Mouse (Mus musculus): Measurements from ENCODE around the gene Pou2f3. TPM values are rescaled to one million over a fixed set of nuclear protein-coding genes. Genes with fewer than 3 reads are reported as not detected.
A peak's percentile ranks its signal among the peaks of the same experiment; 100 is the strongest.

The Pou2f3 gene
- polyA plus RNA-seq, 1 experiment, result 1.2 TPM

DNA sequence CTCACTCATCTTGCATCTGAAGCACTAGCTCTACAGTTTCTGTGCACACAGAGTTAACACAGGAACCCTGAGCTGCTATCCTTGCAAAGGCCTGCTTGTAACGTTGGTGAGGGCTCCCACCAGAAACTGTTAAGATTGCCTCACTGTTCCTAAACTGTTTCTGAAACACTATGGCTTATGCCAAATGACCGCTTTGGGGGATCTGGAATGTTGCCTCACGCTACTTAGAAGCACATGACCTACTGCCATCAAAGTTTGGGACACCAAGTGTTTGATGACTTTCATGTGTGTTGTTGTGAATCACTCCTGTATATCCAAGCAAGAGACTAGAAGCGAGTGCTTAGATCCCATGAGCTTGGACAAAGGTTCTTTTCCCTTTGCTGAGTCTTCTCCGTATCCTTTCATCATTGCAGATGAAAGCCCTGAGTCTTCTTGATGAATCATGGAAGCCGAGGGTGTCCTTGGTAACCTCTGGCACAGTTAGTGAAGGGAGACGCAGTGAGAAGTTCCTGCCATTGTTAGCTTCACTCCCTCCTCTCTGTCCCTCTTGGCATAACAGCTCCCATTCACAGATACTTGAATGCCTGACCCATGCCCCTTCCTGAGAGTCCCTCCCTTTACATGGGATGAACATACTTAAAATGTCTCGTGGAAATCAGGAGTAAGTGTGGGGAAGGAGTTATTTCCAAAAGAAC is 99.7 kb downstream of the Pou2f3 start:
- Histone ChIP-seq H3K27me3 (ENCODE audit: control insufficient read depth, insufficient read depth, low read length) (no peaks in the 10 kb centered on the region), H3K27ac (ENCODE audit: control insufficient read depth, insufficient read depth, low read depth, low read length) (no peak overlapping the region)
- TF ChIP-seq CTCF (IDR thresholded peaks at IDR 0.05; ENCODE audit: control insufficient read depth, insufficient read depth, insufficient replicate concordance, low read depth, low read length) (no peak), POLR2A (IDR thresholded peaks at IDR 0.05; ENCODE audit: control insufficient read depth, low read depth, low read length) (no peak)

DNA sequence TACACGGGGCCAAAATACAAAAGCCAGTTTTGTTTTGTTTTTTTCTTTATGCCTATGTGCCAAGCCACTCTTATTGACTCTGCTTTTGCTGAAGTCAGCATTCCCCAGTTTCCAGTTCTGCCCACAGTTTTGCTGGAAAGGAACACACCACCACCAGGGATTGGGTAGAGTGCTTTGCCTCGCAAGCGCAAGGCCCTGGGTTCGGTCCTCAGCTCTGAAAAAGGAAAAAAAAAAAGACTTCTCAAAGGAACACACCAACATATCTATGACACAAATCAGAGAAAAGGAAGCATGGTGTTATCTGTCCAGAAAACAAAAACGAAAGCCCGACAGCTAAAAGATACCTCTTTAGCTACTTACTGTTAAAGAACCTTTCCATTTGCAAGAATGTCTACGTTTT is 101.0 kb downstream of the Pou2f3 start:
- no peak overlapping the region for H3K27ac ChIP-seq (ENCODE audit: control insufficient read depth, insufficient read depth, low read depth, low read length)
- H3K4me1 ChIP-seq (ENCODE audit: control insufficient read depth, insufficient read depth, low read length), result peaks cover 11% of the 10 kb centered on the region
- no peak overlapping the region for H3K4me3 ChIP-seq (ENCODE audit: control insufficient read depth, low read depth, low read length)
- no peaks in the 10 kb centered on the region for H3K27me3 ChIP-seq (ENCODE audit: control insufficient read depth, insufficient read depth, low read length)
- no peak for TF ChIP-seq CTCF (IDR thresholded peaks at IDR 0.05; ENCODE audit: control insufficient read depth, insufficient read depth, insufficient replicate concordance, low read depth, low read length)
- H3K36me3 ChIP-seq (ENCODE audit: control insufficient read depth, insufficient read depth, low read length), result no peaks in the 10 kb centered on the region

More for the DNA sequence above, 99.7 kb downstream of the Pou2f3 start:
- no peaks in the 10 kb centered on the region for H3K36me3 ChIP-seq (ENCODE audit: control insufficient read depth, insufficient read depth, low read length)
- no peak overlapping the region for H3K4me3 ChIP-seq (ENCODE audit: control insufficient read depth, low read depth, low read length)
- H3K4me1 ChIP-seq (ENCODE audit: control insufficient read depth, insufficient read depth, low read length), result peaks cover 5% of the 10 kb centered on the region

DNA sequence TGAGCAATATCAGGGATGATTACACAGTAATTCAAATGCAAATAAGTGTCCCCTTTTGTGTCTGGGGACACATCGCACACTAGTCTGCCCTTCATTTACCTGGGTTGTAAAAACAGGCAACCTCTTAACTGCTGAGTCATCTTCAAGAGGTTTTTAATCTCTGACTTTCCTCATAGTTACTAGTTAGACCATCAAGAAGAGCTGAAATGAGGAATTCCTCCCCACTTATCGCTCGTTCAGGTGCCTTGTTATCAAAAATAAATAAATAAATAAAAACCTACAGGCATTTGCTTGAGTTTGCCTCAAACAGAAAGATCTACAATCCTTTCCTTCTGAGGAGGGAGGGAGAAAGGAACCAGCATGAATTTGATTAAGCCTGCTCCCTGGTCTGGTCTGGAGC is 101.4 kb downstream of the Pou2f3 start:
- H3K36me3 ChIP-seq (ENCODE audit: control insufficient read depth, insufficient read depth, low read length), result no peaks in the 10 kb centered on the region
- no peak overlapping the region for H3K4me3 ChIP-seq (ENCODE audit: control insufficient read depth, low read depth, low read length)
- no peak overlapping the region for H3K27ac ChIP-seq (ENCODE audit: control insufficient read depth, insufficient read depth, low read depth, low read length)
- peaks cover 11% of the 10 kb centered on the region for H3K4me1 ChIP-seq (ENCODE audit: control insufficient read depth, insufficient read depth, low read length)
- no peaks in the 10 kb centered on the region for H3K27me3 ChIP-seq (ENCODE audit: control insufficient read depth, insufficient read depth, low read length)
- no peak for TF ChIP-seq POLR2A (IDR thresholded peaks at IDR 0.05; ENCODE audit: control insufficient read depth, low read depth, low read length)
- TF ChIP-seq CTCF (IDR thresholded peaks at IDR 0.05; ENCODE audit: control insufficient read depth, insufficient read depth, insufficient replicate concordance, low read depth, low read length), result no peak

DNA sequence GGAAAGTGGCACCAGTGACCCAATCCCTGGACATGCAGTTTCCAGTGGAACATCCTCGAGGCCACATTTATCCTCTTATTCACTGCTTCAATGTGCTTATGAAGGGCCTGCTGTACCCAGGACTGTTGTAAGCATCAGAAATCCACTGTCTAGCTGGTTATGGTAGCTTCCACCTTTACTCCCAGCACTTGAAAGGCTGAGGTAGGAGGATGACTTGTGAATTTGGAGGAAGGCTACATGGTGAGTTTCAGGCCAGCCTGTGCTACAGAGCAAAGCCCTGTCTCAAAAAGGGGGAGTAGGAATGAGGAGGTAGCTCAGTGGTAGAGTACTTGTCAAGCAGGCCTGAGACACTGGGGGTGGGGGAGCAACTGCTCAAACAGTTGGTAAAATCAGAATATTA is 102.1 kb downstream of the Pou2f3 start:
- no peak overlapping the region for H3K4me3 ChIP-seq (ENCODE audit: control insufficient read depth, low read depth, low read length)
- no peaks in the 10 kb centered on the region for H3K36me3 ChIP-seq (ENCODE audit: control insufficient read depth, insufficient read depth, low read length)
- H3K4me1 ChIP-seq (ENCODE audit: control insufficient read depth, insufficient read depth, low read length), result peaks cover 11% of the 10 kb centered on the region
- no peaks in the 10 kb centered on the region for H3K27me3 ChIP-seq (ENCODE audit: control insufficient read depth, insufficient read depth, low read length)
- TF ChIP-seq POLR2A (IDR thresholded peaks at IDR 0.05; ENCODE audit: control insufficient read depth, low read depth, low read length) (no peak), CTCF (IDR thresholded peaks at IDR 0.05; ENCODE audit: control insufficient read depth, insufficient read depth, insufficient replicate concordance, low read depth, low read length) (no peak)
- H3K27ac ChIP-seq (ENCODE audit: control insufficient read depth, insufficient read depth, low read depth, low read length), result no peak overlapping the region; the same call in 1 of the 2 replicates

DNA sequence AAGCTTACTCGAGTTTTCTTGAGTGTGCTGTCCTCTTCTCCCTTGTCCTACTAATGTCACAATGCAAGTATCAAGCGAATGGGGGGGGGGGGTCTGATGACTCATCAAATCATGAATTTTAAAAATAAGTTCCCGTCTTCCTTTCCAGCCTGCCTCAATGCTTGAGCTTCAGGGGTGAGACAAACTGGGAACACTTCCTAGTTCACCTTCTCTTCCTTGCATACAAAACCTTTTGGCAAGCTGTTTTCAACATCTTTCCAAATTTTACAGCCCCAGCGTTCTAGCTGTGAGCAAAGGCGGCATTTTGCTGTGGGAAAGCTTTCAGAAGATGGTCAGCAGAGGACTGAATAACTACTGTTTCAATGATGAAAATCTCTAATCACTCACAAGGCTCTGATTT is 102.6 kb downstream of the Pou2f3 start:
- Histone ChIP-seq H3K27ac (ENCODE audit: control insufficient read depth, insufficient read depth, low read depth, low read length) (peak overlapping the region; percentile 93; the same call in 1 of the 2 replicates), H3K4me1 (ENCODE audit: control insufficient read depth, insufficient read depth, low read length) (peaks cover 11% of the 10 kb centered on the region), H3K36me3 (ENCODE audit: control insufficient read depth, insufficient read depth, low read length) (no peaks in the 10 kb centered on the region), H3K4me3 (ENCODE audit: control insufficient read depth, low read depth, low read length) (no peak overlapping the region), H3K27me3 (ENCODE audit: control insufficient read depth, insufficient read depth, low read length) (no peaks in the 10 kb centered on the region)
- TF ChIP-seq POLR2A (IDR thresholded peaks at IDR 0.05; ENCODE audit: control insufficient read depth, low read depth, low read length), result no peak
- TF ChIP-seq CTCF (IDR thresholded peaks at IDR 0.05; ENCODE audit: control insufficient read depth, insufficient read depth, insufficient replicate concordance, low read depth, low read length), result no peak

DNA sequence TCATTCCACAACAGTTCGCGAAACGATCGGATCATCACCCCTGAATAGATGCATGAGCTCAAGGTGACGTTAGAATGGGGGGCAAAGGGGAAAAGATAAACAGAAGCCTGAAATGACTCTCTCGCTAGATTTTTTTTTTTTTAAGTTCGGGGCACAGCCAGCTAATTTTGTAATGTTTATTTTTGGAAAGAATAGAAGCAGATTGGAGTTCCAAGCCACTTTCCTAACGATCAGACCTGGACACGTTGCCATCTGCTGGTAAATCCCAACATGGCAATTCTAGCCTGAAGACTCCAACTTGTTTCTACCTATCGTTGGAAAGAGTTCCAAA is 103.0 kb downstream of the Pou2f3 start, which contains the start of gene Arhgef12:
Gene Arhgef12 (minus strand): TSS at position 53 of the 331 bp plus-strand sequence.
- H3K36me3 ChIP-seq (ENCODE audit: control insufficient read depth, insufficient read depth, low read length), result no peaks in the 10 kb centered on the region
- TF ChIP-seq CTCF (IDR thresholded peaks at IDR 0.05; ENCODE audit: control insufficient read depth, insufficient read depth, insufficient replicate concordance, low read depth, low read length) (peak; percentile 7; the same call in 1 of the 2 replicates), POLR2A (IDR thresholded peaks at IDR 0.05; ENCODE audit: control insufficient read depth, low read depth, low read length) (no peak)
- peak within 1 kb of the TSS; percentile 93 for H3K27ac ChIP-seq (ENCODE audit: control insufficient read depth, insufficient read depth, low read depth, low read length)
- peak within 1 kb of the TSS; percentile 97 for H3K4me3 ChIP-seq (ENCODE audit: control insufficient read depth, low read depth, low read length)
- no peaks in the 10 kb centered on the region for H3K27me3 ChIP-seq (ENCODE audit: control insufficient read depth, insufficient read depth, low read length)
- peaks cover 11% of the 10 kb centered on the region for H3K4me1 ChIP-seq (ENCODE audit: control insufficient read depth, insufficient read depth, low read length)

DNA sequence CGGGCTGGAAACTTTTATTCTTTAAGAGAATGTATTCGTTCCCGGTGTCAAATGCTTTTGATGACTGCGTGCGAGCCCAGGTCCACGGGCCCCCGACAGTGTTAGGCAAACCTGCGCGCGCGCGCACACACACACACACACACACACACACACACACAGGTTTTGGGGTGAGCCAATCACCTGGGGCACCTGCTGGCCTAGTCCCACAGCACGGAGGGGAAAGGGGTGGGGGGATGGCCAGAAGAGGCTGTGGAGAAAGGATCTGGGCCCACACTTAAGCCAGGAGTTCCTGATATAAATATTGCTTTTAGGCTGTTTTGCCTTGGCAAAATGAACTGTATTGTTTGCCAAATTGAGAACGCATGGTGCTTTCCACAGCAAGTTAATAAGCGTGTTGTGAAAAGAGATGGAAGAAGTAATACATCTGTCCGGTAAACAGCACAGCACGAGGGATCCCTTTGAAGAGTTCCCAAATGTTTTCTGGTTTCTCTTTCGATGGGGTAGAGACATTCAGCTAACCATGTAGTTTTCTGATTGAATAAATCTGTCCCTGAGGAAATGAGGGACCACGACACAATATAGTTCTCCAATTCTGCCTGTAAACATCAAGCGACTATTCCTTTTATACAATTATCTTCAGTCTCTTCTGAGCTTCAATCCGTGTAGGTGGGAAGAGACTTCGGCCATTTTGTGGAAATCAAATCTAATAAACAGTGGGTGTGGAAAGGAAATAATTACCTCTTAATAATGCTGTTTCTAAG is 103.6 kb downstream of the Pou2f3 start:
- Histone ChIP-seq H3K4me1 (ENCODE audit: control insufficient read depth, insufficient read depth, low read length) (peaks cover 11% of the 10 kb centered on the region), H3K27me3 (ENCODE audit: control insufficient read depth, insufficient read depth, low read length) (no peaks in the 10 kb centered on the region), H3K36me3 (ENCODE audit: control insufficient read depth, insufficient read depth, low read length) (no peaks in the 10 kb centered on the region), H3K27ac (ENCODE audit: control insufficient read depth, insufficient read depth, low read depth, low read length) (peak overlapping the region; percentile 93), H3K4me3 (ENCODE audit: control insufficient read depth, low read depth, low read length) (peak overlapping the region; percentile 97)
- TF ChIP-seq CTCF (IDR thresholded peaks at IDR 0.05; ENCODE audit: control insufficient read depth, insufficient read depth, insufficient replicate concordance, low read depth, low read length) (no peak), POLR2A (IDR thresholded peaks at IDR 0.05; ENCODE audit: control insufficient read depth, low read depth, low read length) (no peak)

Measured in testis, adult 2 months (tissue).